Mouse (Mus musculus): ENCODE measurements around the gene Sncb.
"Not testable (repeated sequence)": the region's sequence is repeated elsewhere in the genome, so short reads cannot be mapped to it uniquely, and the experiment has no call there.

The Sncb gene

DNA sequence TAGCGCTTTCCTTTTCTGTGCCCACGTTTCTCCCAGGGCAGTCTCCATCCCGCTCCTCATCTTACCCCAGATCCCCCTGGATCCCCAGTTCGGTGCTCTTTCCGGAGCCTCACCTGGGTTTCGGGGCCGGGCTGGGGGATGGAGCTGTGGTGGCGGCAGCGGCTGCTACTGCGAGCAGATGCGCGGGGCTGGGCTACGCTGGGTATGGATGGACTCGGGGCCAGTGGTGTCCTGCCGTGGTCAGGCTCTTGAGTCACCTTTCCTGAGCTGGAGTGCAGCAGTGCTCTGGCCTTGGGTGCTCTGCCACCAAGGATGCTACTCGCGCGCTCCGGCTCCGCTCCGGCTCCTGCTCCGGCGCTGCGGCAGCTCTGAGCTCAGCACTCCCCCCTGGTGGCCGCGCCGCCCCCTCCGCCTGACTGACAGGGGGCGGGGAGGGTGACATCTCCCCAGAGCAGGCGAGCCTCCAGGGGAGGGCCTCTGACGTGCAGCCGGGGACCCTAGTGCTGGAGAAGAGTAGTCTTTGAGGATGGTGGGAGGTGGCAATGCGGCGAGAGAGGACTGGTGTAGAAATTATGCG is at the start of gene Sncb:
Gene Sncb, minus strand, starts transcription at position 404 of the 577 bp plus-strand sequence.
- in situ Hi-C loops (cut with MboI; ENCODE audit: unreplicated experiment in 2 of 2): no loop called here

DNA sequence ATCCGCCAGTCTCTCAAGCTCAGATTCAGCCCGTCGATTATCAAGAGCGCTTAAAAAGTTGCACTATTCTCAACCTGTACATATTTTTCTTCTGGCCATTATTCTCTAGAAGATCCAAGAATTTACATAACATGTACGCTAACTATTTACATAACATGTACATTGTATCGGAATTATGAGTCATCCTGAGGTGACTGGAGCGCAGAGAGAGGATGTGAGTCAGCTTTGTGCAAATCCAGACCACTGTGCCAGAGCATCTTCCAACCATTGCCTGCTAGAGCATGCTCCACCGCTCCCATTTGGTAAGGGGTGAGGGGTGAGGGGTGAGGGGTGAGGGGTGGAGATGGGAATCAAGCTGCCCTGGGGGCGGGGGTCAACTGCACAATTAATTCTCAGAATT is 47.0 kb upstream of the Sncb start:
- in situ Hi-C loops (cut with MboI; ENCODE audit: unreplicated experiment in 2 of 2): no loop called here

DNA sequence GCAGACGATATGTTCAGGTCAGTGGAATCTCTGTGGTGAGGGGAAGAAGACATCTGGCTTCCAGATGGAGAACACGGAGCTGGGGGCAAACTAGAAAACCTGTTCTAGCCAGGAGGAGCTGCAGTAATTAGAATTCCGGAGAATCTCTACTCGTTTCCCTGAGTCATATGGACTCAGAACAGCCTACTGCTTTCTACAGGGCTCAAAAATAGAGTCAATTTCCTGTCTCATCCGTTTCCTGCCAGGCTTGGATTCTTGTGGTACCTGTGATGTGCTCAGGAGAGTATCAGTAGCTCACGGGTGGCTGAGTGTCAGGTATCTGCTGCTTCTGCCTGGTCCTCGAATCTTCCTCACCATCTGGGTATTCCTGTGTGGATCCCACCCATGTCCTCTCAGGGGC is 45.1 kb upstream of the Sncb start:
- in situ Hi-C loops (cut with MboI; ENCODE audit: unreplicated experiment in 2 of 2): no loop called here

DNA sequence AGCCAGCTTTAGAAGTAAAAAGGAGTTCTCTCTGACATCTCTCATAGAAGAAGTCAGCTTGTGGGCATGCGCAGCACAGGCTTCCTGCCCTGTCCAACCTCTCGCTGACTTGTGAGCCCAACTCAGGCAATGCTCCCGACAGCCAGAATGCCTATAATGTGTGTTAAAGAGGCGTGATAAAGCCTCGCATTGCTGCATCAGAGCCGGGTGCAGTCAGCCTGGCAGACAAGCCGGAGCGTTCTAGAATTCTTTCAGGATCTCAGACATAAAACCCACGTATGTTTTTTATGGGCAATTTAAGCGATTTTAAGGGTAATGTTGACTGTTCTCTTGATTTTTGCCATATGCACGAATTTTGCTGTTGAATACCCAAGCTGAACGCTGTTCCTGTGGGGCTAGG is 41.7 kb upstream of the Sncb start:
- in situ Hi-C loops (cut with MboI; ENCODE audit: unreplicated experiment in 2 of 2): no loop called here

DNA sequence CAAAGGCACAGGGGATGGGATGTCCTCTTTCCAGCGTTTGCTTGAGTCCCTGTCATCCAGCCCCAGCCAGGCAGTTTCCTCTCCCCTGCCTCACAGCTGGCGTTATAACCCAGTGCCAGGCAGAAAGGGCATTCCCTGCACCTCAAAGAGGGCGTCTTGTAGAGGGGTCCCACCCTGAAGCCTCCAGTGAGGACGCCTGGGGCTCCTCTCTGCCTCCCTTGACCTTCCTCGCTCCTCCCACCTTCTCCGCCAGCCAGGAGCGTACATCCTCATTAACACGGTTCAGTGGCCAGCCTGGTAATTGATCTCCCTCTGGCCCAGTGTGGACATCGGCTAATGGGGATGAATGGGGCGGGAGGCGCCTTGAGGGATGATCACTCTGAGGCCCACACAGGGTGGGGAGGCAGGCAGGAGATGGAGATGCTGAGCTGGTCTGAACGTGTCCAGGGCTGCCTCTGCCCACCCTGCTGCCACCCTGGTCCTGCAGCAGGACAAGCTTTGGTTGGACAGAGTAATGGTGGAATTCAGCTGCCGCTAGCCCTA is 40.1 kb upstream of the Sncb start:
- in situ Hi-C loops (cut with MboI; ENCODE audit: unreplicated experiment in 2 of 2): no loop called here

DNA sequence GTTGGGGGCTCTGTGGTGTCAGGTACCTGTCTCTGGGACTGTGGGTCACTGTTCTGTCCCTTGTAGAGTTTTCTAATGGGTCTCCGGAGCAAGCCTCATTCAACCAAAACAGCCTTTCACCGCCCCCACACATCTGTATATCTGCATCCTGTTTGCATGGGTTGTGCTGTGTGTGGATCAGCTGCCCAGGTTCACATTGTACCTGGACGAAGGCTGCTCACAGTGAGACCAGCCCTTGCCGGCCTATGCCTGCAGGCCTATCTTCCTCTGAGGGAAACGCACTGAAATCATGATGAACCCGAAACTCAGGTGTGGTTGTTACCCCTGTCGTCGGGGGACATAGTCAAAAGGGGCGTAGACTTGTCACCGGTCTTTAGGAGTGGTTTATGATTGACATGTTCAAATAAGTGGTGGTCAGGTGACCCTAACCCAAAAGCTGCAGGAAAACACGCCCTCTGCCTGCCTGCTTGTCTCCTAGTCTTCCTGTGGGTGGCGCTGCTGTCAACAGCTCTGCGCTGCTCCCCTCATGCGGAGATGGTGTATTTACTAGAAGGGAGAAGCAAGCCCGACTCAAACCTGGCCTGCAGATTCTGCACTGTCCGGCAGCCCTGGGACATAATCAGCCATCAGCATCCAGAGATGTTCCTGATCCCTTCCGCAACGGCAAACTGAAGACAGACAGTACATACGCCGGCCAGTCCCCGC is 38.9 kb upstream of the Sncb start:
- in situ Hi-C loops (cut with MboI; ENCODE audit: unreplicated experiment in 2 of 2): no loop called here

DNA sequence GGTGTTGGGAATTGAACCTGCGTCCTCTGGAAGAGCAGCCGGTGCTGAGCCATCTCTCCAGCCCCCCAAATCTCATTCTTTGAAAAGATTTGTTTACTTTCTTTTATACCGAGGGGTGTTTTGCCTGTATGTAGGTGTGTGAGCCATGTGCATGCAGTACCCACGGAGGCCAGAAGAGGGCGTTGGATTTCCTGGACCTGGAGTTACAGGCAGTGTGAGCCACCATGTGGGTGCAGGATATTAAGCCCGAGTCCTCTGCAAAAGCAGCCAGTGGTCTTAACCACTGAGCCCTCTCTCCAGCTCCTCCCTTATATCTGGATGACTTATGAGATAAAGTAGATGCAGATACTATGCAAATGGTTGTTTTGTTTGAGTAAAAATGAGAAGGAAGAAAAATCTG is 36.6 kb upstream of the Sncb start:
- in situ Hi-C loops (cut with MboI; ENCODE audit: unreplicated experiment in 2 of 2): loop anchor here in 1 of 2 experiments (5.0 kb wide), 1 partner anchor 269 kb away; no protein-coding TSS in a partner anchor

DNA sequence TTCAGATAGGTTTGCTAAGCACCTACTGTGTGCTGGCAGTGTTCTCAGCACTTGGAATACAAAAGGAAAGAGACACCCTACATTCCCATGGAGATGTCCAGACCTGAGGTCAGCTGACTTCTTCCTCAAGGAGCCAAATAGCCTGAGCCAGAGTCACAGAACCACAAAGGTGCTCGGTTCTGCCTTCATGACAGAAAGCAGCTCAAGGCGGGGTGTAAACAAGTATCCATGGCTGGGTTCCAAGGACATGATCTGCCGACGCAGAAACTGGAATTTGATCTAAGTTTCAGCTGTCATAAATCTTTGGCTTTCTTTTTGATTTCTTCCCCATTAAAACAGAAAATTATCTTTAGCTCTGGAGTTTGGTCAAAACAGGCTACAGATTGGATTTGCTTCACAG is 33.8 kb upstream of the Sncb start:
- in situ Hi-C loops (cut with MboI; ENCODE audit: unreplicated experiment in 2 of 2): loop anchor here in 1 of 2 experiments (5.0 kb wide), 1 partner anchor 272 kb away; no protein-coding TSS in a partner anchor

DNA sequence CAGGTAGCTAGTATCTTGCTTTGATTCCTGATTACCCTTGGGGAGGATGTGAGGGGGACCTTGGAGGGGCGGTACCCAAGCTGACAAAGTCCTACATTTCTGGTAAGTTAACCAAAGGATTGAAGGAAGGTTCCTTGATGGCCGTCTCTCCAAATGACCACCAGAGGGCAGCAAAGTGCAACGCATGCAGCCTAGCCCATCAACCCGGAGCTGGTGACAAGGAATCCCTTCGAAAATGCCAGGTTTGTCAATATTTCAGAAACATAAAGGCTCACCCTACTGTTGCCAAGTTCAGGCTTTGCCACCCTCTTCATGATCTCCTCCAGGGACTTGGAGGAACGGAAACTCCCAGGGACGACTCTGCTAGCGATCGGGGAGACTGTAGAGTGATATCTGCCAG is 33.3 kb upstream of the Sncb start:
- in situ Hi-C loops (cut with MboI; ENCODE audit: unreplicated experiment in 2 of 2): loop anchor here (5.0 kb wide), 3 partner anchors 273 to 378 kb away; no protein-coding TSS in a partner anchor

DNA sequence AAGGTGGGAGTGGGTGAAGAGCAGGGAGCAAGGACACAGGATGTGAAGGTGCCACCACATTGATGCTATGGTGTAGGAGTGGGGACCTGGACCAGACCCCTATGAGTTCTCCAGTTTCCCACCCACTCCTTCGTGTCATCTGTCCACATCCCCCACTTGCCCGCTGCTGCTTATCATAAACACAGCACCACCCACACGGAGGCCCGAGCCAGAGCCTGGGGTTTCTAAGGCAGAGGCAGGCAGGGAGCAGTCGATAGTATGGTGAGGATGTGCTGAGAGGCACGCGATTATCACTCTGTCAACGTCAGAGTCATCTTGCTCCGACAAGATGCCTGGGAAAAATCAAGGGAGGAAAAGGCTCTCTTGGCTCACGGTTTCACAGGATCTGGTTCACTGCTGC is 32.3 kb upstream of the Sncb start:
- in situ Hi-C loops (cut with MboI; ENCODE audit: unreplicated experiment in 2 of 2): loop anchor here (5.0 kb wide), 2 partner anchors 279 to 379 kb away; no protein-coding TSS in a partner anchor

DNA sequence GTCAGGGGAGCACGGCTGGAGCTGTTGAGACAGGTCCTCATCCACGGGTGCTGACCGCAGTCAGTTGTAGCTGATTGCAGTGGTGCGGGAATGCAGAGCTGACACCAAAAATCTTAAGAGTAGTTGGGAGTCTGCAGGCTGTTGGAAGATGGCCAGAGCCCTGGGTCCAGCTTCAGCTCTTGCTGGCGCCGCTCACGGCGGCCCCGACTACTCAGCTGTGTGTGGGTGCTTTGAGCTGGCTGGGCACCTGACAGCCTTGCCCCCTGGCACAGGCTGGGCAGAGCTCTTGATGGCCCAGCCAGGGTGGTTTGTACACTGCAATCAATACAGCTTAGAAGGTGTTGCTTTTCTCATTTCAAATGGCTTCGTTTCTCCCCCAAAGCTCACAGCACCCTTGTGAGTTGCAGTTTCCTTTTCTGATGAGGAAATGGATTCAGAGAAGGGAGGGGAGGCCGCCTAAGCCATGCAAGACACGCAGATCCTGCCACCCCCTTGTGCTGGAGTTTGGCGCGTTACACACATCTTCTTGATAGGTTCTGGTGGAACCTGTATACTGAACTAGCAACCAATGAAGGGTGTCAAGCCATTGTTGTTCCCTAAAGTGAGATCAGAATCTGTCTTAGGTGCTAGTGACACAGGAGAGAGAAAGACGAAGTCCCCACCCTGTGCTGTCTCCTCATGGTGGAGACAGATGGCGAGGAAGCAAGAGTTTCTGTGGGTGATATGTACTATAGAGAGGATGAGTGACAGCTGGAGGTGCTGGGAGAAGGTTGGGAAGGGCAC is 31.7 kb upstream of the Sncb start:
- in situ Hi-C loops (cut with MboI; ENCODE audit: unreplicated experiment in 2 of 2): loop anchor here (5.0 kb wide), 2 partner anchors 279 to 379 kb away; no protein-coding TSS in a partner anchor

DNA sequence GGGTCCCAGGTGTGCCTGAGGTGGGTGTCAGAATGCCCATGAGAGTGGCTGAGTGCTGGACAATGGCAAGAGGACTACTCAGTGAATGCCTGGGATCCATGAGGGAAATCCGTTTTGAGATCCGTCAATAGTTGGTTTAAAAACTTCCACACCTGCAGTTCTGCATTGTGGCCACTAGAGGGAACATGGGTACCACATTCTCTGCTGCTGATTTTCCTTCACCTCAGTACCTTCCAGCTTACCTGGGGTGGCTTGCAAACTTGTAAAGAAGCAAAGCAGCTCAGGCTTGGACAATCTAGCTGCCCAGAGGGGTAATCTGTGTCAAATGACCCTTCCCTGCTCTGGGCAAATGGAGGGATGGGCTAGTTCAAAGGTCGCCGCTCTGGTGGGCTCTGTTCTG is 31.0 kb upstream of the Sncb start:
- in situ Hi-C loops (cut with MboI; ENCODE audit: unreplicated experiment in 2 of 2): loop anchor here (5.0 kb wide), 2 partner anchors 280 to 380 kb away; no protein-coding TSS in a partner anchor

DNA sequence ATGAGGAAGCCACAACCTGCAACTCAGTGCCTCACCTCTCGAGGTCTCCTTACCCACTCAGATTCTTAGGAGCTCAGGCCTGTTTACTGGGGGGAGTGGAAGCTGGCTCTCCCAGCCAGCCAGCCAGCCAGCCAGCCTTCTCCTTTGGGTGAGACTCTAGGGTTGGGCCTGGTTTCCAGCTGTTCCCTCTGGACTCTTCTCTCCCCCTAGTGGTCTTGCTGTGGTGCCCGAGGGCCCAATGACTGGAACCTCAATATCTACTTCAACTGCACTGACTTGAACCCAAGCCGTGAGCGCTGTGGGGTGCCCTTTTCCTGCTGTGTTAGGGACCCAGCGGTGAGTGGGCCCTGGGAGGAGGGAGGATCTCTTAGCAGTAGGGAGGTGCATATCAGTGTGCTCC is 28.4 kb upstream of the Sncb start:
- in situ Hi-C loops (cut with MboI; ENCODE audit: unreplicated experiment in 2 of 2): loop anchor here (5.0 kb wide), 2 partner anchors 282 to 382 kb away; no protein-coding TSS in a partner anchor

DNA sequence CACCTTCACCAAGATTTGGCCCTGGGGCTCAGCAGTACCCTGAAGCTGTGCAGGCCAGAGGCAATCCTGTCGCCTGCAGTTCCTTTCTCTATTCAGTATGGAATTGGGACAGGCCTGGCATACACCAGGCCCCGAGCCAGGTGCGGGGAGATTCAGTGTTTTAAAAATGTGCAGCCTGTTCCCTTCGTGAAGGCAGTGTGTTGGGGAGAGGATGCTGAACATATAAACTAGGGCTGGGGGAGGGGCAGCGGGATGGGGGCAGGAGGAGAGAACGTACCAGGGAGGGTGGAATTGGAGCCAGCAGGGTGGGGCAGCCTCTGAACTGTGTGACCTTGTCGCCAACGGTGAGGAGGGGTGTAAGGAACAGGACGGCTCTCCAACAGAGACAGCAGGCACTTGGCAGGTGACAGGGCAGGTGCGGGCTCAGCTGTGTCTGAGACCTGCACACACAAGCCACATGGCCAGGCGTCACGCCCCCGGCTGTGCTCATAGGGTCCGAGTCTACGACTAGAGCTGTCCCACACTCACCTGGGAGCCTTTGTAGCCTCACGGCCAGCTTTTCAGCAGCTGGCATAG is 27.7 kb upstream of the Sncb start:
- in situ Hi-C loops (cut with MboI; ENCODE audit: unreplicated experiment in 2 of 2): no loop called here

DNA sequence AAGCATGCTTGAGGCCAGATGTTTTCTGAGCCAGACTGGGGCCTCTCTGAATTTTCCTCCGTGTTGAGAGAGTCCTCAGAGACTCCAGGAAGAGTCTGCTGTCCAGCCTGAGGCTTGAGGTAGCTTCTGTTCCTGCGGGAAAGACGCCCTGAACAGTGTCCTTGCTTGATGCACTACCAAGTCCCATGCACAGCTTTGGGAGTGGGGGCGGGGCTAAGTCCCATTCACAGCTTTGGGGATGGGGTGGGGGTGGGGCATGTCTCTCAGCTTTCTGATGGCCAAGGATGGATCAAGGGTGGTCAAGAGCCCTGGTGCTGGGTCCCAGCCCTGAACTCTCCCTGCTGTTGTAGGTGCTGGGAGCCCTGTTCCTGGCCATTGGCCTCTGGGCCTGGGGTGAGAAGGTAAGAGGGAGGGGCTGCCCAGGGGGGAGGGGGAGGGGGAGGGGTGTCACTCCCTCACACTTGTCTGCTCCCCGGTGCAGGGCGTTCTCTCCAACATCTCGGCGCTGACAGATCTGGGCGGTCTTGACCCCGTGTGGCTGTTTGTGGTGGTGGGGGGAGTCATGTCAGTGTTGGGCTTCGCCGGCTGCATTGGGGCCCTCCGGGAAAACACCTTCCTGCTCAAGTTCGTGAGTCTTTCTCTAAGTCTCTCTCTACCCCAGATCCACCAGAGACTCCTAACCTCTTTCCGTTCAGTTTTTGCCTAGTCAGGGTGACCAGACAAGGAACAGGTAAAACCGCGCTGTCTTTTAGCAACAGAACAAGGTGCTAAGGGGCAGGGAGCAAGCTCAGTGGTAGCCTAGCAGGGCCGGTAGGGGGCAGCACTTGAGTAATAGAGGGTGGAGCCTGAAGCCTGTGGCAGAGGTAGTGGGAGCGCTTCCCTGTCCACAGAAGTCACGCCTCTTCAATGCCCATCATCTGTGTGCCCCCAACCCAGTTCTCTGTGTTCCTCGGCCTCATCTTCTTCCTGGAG is 26.1 kb upstream of the Sncb start:
- in situ Hi-C loops (cut with MboI; ENCODE audit: unreplicated experiment in 2 of 2): no loop called here

DNA sequence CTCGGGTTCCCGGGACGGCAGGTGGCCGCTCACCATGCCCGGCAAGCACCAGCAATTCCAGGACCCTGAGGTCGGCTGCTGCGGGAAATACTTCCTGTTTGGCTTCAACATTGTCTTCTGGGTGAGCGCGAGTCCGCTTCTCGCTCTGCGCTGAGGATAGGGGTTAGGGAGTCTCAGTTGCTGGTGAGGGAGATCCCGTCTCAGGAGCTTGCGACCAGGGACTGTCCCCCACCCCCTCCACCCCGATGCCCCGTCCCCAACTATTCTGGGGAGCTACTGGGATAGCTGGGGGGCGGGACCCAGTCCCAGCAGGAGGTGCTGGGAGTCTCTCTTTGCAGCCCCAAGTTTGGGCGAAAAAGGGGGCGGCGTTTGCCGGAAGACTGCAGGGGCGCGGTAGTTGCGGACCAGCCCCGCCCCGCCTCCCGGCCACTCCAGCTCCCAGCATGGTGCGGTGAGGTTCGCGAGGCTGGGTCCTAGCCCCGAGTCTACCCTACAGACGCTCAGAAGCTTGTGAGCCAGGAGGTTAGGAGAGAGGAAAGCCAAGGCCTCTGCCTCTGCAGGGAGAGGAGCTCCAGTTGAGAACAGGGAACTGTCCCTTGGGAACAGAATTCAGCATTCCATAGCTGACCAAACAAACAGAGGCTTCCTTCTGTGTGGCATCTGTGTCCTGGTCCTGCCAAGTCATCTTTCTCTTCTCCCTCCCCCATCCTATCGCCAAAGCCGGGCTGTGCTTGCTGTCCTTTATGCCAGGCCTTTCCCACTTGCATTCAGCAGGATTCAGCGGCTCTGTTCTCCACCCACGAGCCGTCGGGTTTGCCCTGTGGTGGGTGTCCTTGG is 23.4 kb upstream of the Sncb start:
- in situ Hi-C loops (cut with MboI; ENCODE audit: unreplicated experiment in 2 of 2): no loop called here

DNA sequence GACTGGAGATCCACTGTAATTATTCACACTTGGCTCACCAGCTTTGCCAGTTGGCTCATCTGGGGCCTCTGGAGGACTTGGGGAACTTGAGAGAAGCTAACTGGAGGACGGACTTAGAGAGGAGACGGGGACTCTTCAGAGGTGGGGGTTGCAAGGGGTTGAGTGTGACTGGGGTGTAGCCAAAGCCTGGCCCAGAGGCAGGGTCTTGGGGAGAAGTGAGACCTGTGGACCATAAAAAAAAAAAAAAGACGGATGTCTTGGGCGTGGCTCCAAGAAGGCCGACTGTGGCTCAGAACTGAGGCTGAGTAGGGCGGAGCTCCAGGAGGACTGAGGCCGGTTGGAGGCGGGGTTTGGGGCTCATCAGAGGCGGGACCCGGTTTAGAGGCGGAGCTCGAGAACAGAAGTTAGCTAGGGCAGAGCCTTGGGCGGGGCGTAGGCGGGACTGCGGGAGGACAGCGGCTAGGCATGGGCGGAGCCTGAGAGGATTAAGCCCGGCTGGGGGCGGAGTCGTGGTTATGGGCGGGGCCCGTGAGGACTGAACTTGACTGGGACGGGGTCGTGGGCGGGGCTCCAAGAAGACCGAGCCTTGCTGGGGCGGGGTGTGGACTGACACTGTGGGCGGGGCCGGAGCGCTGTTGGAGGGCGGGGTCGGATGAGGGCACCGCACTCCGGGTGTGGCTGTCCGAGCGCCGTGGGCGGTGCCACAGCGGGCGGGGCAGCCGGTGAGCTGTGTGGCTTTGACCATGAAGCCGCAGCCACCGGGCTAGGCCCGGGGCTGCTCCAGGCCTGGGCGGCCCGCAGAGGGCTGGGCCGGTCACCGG is 22.6 kb upstream of the Sncb start, which contains the start of gene Tspan17:
Gene Tspan17, plus strand, starts transcription at position 638 of the 821 bp plus-strand sequence.
- in situ Hi-C loops (cut with MboI; ENCODE audit: unreplicated experiment in 2 of 2): no loop called here

DNA sequence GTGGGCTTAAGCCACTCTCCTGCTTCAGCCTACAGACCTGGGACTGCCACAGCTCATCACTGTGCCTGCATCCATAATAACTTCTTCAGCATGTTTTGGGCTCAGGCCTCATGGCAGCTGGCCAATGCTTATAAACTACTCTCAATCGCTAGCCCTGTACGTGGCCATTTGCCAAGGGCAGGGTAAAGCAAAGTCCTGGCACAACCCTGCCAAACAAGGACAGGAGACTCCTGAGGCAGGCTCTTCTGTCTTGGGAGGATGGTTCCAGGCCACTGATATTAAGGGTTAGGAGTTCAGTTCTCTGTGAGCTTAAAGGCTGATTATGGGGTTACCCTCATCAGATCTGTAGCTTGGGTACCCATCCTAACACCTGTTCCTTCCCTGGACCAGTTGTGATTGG is 21.2 kb upstream of the Sncb start:
- in situ Hi-C loops (cut with MboI; ENCODE audit: unreplicated experiment in 2 of 2): not testable (repeated sequence)
